Mouse (Mus musculus) MEL (cell line): Measurements from ENCODE around the gene Rnf220. TPM values are rescaled to one million over a fixed set of nuclear protein-coding genes. Genes with fewer than 3 reads are reported as not detected.

Experiments used
- DNase-seq: peaks from one replicate; pipeline ENCODE4 v3.0.0; 2011; ENCODE audit warnings: low read depth, low spot score
- H3K27ac ChIP-seq: 2 replicates; pipeline ENCODE4 v1.5.1; 2012; ENCODE audit warnings: low read depth, mild to moderate bottlenecking, control low read depth, low read length, moderate library complexity; ENCODE audit not compliant: control insufficient read depth
- H3K27me3 ChIP-seq, 2 experiments: fragments of 150-350 bp in 1 of 2; sonication (generic) in 1 of 2; 2 replicates each; pipeline ENCODE4 v1.6.1; 2012; ENCODE audit warnings: low read length in 2 of 2, mild to moderate bottlenecking in 2 of 2, improper control_type of control experiment in 1 of 2, moderate library complexity in 1 of 2; ENCODE audit not compliant: insufficient read depth in 2 of 2, control insufficient read depth in 1 of 2
- H3K36me3 ChIP-seq, 2 experiments: 2 replicates each; pipeline ENCODE4 v1.6.1; 2012 to 2014; ENCODE audit warnings: low read length in 2 of 2, improper control_type of control experiment in 1 of 2, inconsistent platforms in 1 of 2, mild to moderate bottlenecking in 1 of 2; ENCODE audit not compliant: insufficient read depth in 2 of 2, control insufficient read depth in 1 of 2
- H3K4me1 ChIP-seq, 2 experiments: fragments of 150-350 bp in 1 of 2; sonication (generic) in 1 of 2; 2 replicates each; pipeline ENCODE4 v1.6.1; 2012; ENCODE audit warnings: low read length in 2 of 2, improper control_type of control experiment in 1 of 2, mild to moderate bottlenecking in 1 of 2; ENCODE audit not compliant: insufficient read depth in 2 of 2, control insufficient read depth in 1 of 2
- H3K4me3 ChIP-seq, 2 experiments: fragments of 150-350 bp in 1 of 2; sonication (generic) in 1 of 2; 2 replicates each; pipeline ENCODE4 v1.5.1; 2012; ENCODE audit warnings: low read depth in 2 of 2, low read length in 2 of 2, mild to moderate bottlenecking in 2 of 2, moderate library complexity in 2 of 2, control low read depth in 1 of 2, improper control_type of control experiment in 1 of 2; ENCODE audit not compliant: control insufficient read depth in 1 of 2, insufficient read depth in 1 of 2
- H3K79me2 ChIP-seq: 2 replicates; pipeline ENCODE4 v1.6.1; 2012; ENCODE audit warnings: mild to moderate bottlenecking, low read length, moderate library complexity; ENCODE audit not compliant: control insufficient read depth, poor library complexity, insufficient read depth
- H3K9ac ChIP-seq: 2 replicates; pipeline ENCODE4 v1.6.1; 2012; ENCODE audit warnings: low read depth, mild to moderate bottlenecking, control low read depth, low read length, moderate library complexity; ENCODE audit not compliant: control insufficient read depth, poor library complexity, severe bottlenecking
- H3K9me3 ChIP-seq: fragments of 150-350 bp; sonication (generic); replicated peaks from 2 replicates; pipeline ENCODE4 v1.6.1; 2012; ENCODE audit warnings: mild to moderate bottlenecking, low read length, improper control_type of control experiment, moderate library complexity; ENCODE audit not compliant: insufficient read depth
- CHD1 ChIP-seq: IDR thresholded peaks from 2 replicates; pipeline ENCODE4 v1.6.1; 2012; ENCODE audit warnings: low read depth, mild to moderate bottlenecking, inconsistent platforms, low read length, improper control_type of control experiment
- CHD2 ChIP-seq: IDR thresholded peaks from 2 replicates; pipeline ENCODE4 v1.6.1; 2011; ENCODE audit warnings: low read length, improper control_type of control experiment
- CTCF ChIP-seq, 3 experiments: IDR thresholded peaks in 2 of 3; conservative IDR thresholded peaks in 1 of 3; 2 replicates each; pipeline ENCODE4 v1.5.1; 2011 to 2012; ENCODE audit warnings: low read length in 3 of 3, low read depth in 2 of 3, mild to moderate bottlenecking in 2 of 3, improper control_type of control experiment in 1 of 3, inconsistent platforms in 1 of 3, mixed read lengths in 1 of 3, moderate library complexity in 1 of 3; ENCODE audit not compliant: control insufficient read depth in 1 of 3, insufficient read depth in 1 of 3, poor library complexity in 1 of 3, severe bottlenecking in 1 of 3
- E2F4 ChIP-seq: IDR thresholded peaks from 2 replicates; pipeline ENCODE4 v1.6.1; 2011; ENCODE audit warnings: low read depth, low read length, improper control_type of control experiment, borderline replicate concordance
- ELF1 ChIP-seq: IDR thresholded peaks from 2 replicates; pipeline ENCODE4 v1.6.1; 2014; ENCODE audit warnings: low read depth, mild to moderate bottlenecking, inconsistent platforms, low read length, improper control_type of control experiment, moderate library complexity
- EP300 ChIP-seq, 2 experiments: IDR thresholded peaks; 2 replicates each; pipeline ENCODE4 v1.6.1; 2011; ENCODE audit warnings: improper control_type of control experiment in 2 of 2, low read length in 2 of 2, low read depth in 1 of 2, mild to moderate bottlenecking in 1 of 2
- ETS1 ChIP-seq: IDR thresholded peaks from 2 replicates; pipeline ENCODE4 v1.6.1; 2012; ENCODE audit warnings: low read depth, mild to moderate bottlenecking, inconsistent platforms, low read length, improper control_type of control experiment, moderate library complexity
- GATA1 ChIP-seq: IDR thresholded peaks from 2 replicates; pipeline ENCODE4 v1.6.1; 2011; ENCODE audit warnings: low read depth, low read length, improper control_type of control experiment
- HCFC1 ChIP-seq: IDR thresholded peaks from 2 replicates; pipeline ENCODE4 v1.6.1; 2012; ENCODE audit warnings: low read depth, mild to moderate bottlenecking, inconsistent platforms, low read length, improper control_type of control experiment, moderate library complexity
- JUND ChIP-seq: IDR thresholded peaks from 2 replicates; pipeline ENCODE4 v1.6.1; 2011; ENCODE audit warnings: low read depth, mild to moderate bottlenecking, improper control_type of control experiment, low read length
- KAT2A ChIP-seq: conservative IDR thresholded peaks from 2 replicates; pipeline ENCODE4 v1.6.1; 2012; ENCODE audit warnings: low read depth, low read length, improper control_type of control experiment, inconsistent platforms
- MAFK ChIP-seq: IDR thresholded peaks from 2 replicates; pipeline ENCODE4 v1.6.1; 2011; ENCODE audit warnings: low read depth, mild to moderate bottlenecking, low read length, improper control_type of control experiment, borderline replicate concordance
- MAX ChIP-seq: IDR thresholded peaks from 2 replicates; pipeline ENCODE4 v1.6.1; 2011; ENCODE audit warnings: low read length, improper control_type of control experiment
- MAZ ChIP-seq: IDR thresholded peaks from 2 replicates; pipeline ENCODE4 v1.6.1; 2012; ENCODE audit warnings: low read depth, mild to moderate bottlenecking, inconsistent platforms, low read length, improper control_type of control experiment
- MEF2A ChIP-seq: IDR thresholded peaks from 2 replicates; pipeline ENCODE4 v1.6.1; 2014; ENCODE audit warnings: low read depth, mild to moderate bottlenecking, inconsistent platforms, low read length, improper control_type of control experiment; ENCODE audit not compliant: poor library complexity, insufficient replicate concordance, severe bottlenecking; ENCODE audit errors: extremely low read depth
- MXI1 ChIP-seq: IDR thresholded peaks from 2 replicates; pipeline ENCODE4 v1.6.1; 2011; ENCODE audit warnings: mild to moderate bottlenecking, low read depth, low read length, improper control_type of control experiment
- MYB ChIP-seq: IDR thresholded peaks from 2 replicates; pipeline ENCODE4 v1.6.1; 2011; ENCODE audit warnings: mild to moderate bottlenecking, low read depth, low read length, improper control_type of control experiment
- MYC ChIP-seq: IDR thresholded peaks from 2 replicates; pipeline ENCODE4 v1.6.1; 2011; ENCODE audit warnings: low read depth, mild to moderate bottlenecking, low read length, improper control_type of control experiment, moderate library complexity
- NELFE ChIP-seq: IDR thresholded peaks from 2 replicates; pipeline ENCODE4 v1.6.1; 2011; ENCODE audit warnings: low read depth, low read length, improper control_type of control experiment
- NRF1 ChIP-seq: IDR thresholded peaks from 2 replicates; pipeline ENCODE4 v1.6.1; 2014; ENCODE audit warnings: low read depth, mild to moderate bottlenecking, inconsistent platforms, low read length, improper control_type of control experiment, moderate library complexity; ENCODE audit not compliant: poor library complexity, insufficient read depth, severe bottlenecking
- POLR2AphosphoS2 ChIP-seq: IDR thresholded peaks from 2 replicates; pipeline ENCODE4 v1.6.1; 2011; ENCODE audit warnings: low read length, improper control_type of control experiment
- POLR2AphosphoS5 ChIP-seq: IDR thresholded peaks from 2 replicates; pipeline ENCODE4 v1.6.1; 2012; ENCODE audit warnings: low read depth, borderline replicate concordance, mild to moderate bottlenecking, inconsistent platforms, low read length, moderate library complexity, mixed read lengths
- RAD21 ChIP-seq: IDR thresholded peaks from 2 replicates; pipeline ENCODE4 v1.6.1; 2011; ENCODE audit warnings: mild to moderate bottlenecking, low read depth, low read length, improper control_type of control experiment
- RCOR1 ChIP-seq: IDR thresholded peaks from 2 replicates; pipeline ENCODE4 v1.6.1; 2012; ENCODE audit warnings: low read depth, mild to moderate bottlenecking, inconsistent platforms, low read length, improper control_type of control experiment
- SMC3 ChIP-seq: IDR thresholded peaks from 2 replicates; pipeline ENCODE4 v1.6.1; 2011; ENCODE audit warnings: low read depth, low read length, improper control_type of control experiment
- TAL1 ChIP-seq: IDR thresholded peaks from 2 replicates; pipeline ENCODE4 v1.6.1; 2012; ENCODE audit warnings: mild to moderate bottlenecking, inconsistent platforms, low read length, moderate library complexity, mixed read lengths
- TBP ChIP-seq: IDR thresholded peaks from 2 replicates; pipeline ENCODE4 v1.8.0; 2011; ENCODE audit warnings: low read depth, low read length, improper control_type of control experiment
- TCF12 ChIP-seq: IDR thresholded peaks from 2 replicates; pipeline ENCODE4 v1.6.1; 2014; ENCODE audit warnings: low read depth, mild to moderate bottlenecking, inconsistent platforms, low read length, improper control_type of control experiment, moderate library complexity
- UBTF ChIP-seq: IDR thresholded peaks from 2 replicates; pipeline ENCODE4 v1.6.1; 2012; ENCODE audit warnings: low read depth, mild to moderate bottlenecking, inconsistent platforms, low read length, improper control_type of control experiment, moderate library complexity, borderline replicate concordance; ENCODE audit not compliant: insufficient read depth
- USF1 ChIP-seq: IDR thresholded peaks from 2 replicates; pipeline ENCODE4 v1.6.1; 2014; ENCODE audit warnings: low read depth, mild to moderate bottlenecking, inconsistent platforms, low read length, improper control_type of control experiment, moderate library complexity
- USF2 ChIP-seq, 2 experiments: IDR thresholded peaks; 2 replicates each; pipeline ENCODE4 v1.6.1; 2011 to 2012; ENCODE audit warnings: improper control_type of control experiment in 2 of 2, low read length in 2 of 2, borderline replicate concordance in 1 of 2, inconsistent platforms in 1 of 2, low read depth in 1 of 2, mild to moderate bottlenecking in 1 of 2; ENCODE audit not compliant: insufficient read depth in 1 of 2
- ZC3H11A ChIP-seq: IDR thresholded peaks from 2 replicates; pipeline ENCODE4 v1.6.1; 2012; ENCODE audit warnings: low read depth, mild to moderate bottlenecking, inconsistent platforms, low read length, improper control_type of control experiment
- ZKSCAN1 ChIP-seq: IDR thresholded peaks from 2 replicates; pipeline ENCODE4 v1.6.1; 2012; ENCODE audit warnings: low read depth, mild to moderate bottlenecking, inconsistent platforms, low read length, improper control_type of control experiment, moderate library complexity
- ZNF384 ChIP-seq: IDR thresholded peaks from 2 replicates; pipeline ENCODE4 v1.6.1; 2012; ENCODE audit warnings: low read depth, mild to moderate bottlenecking, inconsistent platforms, low read length, improper control_type of control experiment
- polyA plus RNA-seq, 2 experiments: library from polyadenylated mRNA; stranded (reverse) in 1 of 2; unstranded in 1 of 2; fragments of >175 nt in 1 of 2; fragments of >200 nt in 1 of 2; gene quantifications; 2 replicates each; pipeline versions ENCODE4 v1.2.1 to v1.2.4; 2012; ENCODE audit warnings: low replicate concordance in 2 of 2, low read depth in 1 of 2; ENCODE audit not compliant: insufficient read length in 2 of 2, insufficient read depth in 1 of 2, missing spikeins in 1 of 2
- total RNA-seq: library from RNA; depleted of rRNA; stranded (reverse); fragments of 300-350 nt; gene quantifications from 2 replicates; pipeline ENCODE4 v1.2.3, GENCODE M21; 2012

Rnf220 gene
- total and polyA plus RNA-seq, 3 experiments, result 121 to 201 TPM; not detected in 1

GRCm38 (mm10) chr4:117476777-117477176 is 20.1 kb downstream of the Rnf220 start (continued):
- TF ChIP-seq TCF12 (no peak; the same call in 1 of the 2 replicates), RCOR1 (peak; percentile 2; the same call in 1 of the 2 replicates), JUND (peak; percentile 4; the same call in 1 of the 2 replicates), ELF1 (no peak), NRF1 (no peak)

GRCm38 (mm10) chr4:117476355-117476754 is 20.5 kb downstream of the Rnf220 start:
- peak overlapping the region; percentile 94 for H3K27ac ChIP-seq
- H3K9me3 ChIP-seq, result no peaks in the 10 kb centered on the region
- no peaks in the 10 kb centered on the region for H3K27me3 ChIP-seq
- DNase-seq, result peak; percentile 80
- H3K4me3 ChIP-seq, result peak overlapping the region; percentile 13 to 35; a peak in 2 of 4 replicates
- H3K4me1 ChIP-seq, result peaks cover 16 to 65% of the 10 kb centered on the region in 2 experiments
- peak overlapping the region; percentile 35 for H3K9ac ChIP-seq
- H3K79me2 ChIP-seq, result no peaks in the 10 kb centered on the region
- peaks cover 0 to 58% of the 10 kb centered on the region in 2 experiments; a peak in 2 of 4 replicates for H3K36me3 ChIP-seq
- TF ChIP-seq GATA1 (peak; percentile 81), CHD1 (no peak), RAD21 (no peak), MXI1 (peak; percentile 36), MAX (no peak), MAFK (peak; percentile 32; the same call in 1 of the 2 replicates), JUND (peak; percentile 98), TBP (no peak; the same call in none of the 2 replicates), RCOR1 (peak; percentile 47), USF2 (IDR thresholded peaks at IDR 0.05; ENCODE audit: borderline replicate concordance in 1 of 2, insufficient read depth in 1 of 2, low read depth in 1 of 2, low read length in 2 of 2) (no peak), POLR2AphosphoS5 (no peak), USF1 (no peak), ZKSCAN1 (no peak), MYB (peak; percentile 39; the same call in 1 of the 2 replicates), TAL1 (peak; percentile 75), HCFC1 (peak; percentile 25; the same call in 1 of the 2 replicates), CTCF (IDR thresholded peaks at IDR 0.05 in 2 of 3, conservative IDR thresholded peaks at IDR 0.05 in 1 of 3; ENCODE audit: control insufficient read depth in 1 of 3, insufficient read depth in 1 of 3, low read depth in 2 of 3, low read length in 3 of 3, poor library complexity in 1 of 3, severe bottlenecking in 1 of 3) (no peak), NELFE (no peak), MEF2A (peak; percentile 61; the same call in 1 of the 2 replicates), MYC (peak; percentile 55; the same call in 1 of the 2 replicates), ELF1 (no peak), ZNF384 (no peak), MAZ (0 out of 2 replicates have a peak, but pooled peaks have one; percentile 55), ETS1 (peak; percentile 80), TCF12 (peak; percentile 79), SMC3 (no peak), EP300 (IDR thresholded peaks at IDR 0.05; ENCODE audit: low read depth in 1 of 2, low read length in 2 of 2) (peak; percentile 87 to 89), CHD2 (no peak), UBTF (no peak), ZC3H11A (no peak), POLR2AphosphoS2 (no peak), E2F4 (no peak), KAT2A (no peak)
